Mouse (Mus musculus) kidney, adult 10 weeks (tissue): ENCODE results near the gene Ehbp1. TPM values are rescaled to one million over a fixed set of nuclear protein-coding genes. Genes with fewer than 3 reads are reported as not detected.

Experiments used
- polyA plus RNA-seq: library from polyadenylated mRNA; stranded (reverse); fragments of 350-450 nt; fragmentation: Illumina TruSeq; extraction: RNeasy Lipid Tissue Mini Kit (QIAGEN cat#74804); gene quantifications from one replicate; pipeline ENCODE4 v1.2.3, GENCODE M21; 2014; ENCODE audit warnings: low read depth, low replicate concordance

The Ehbp1 gene
- 13.3 TPM for polyA plus RNA-seq

GRCm38 (mm10) chr11:22342242-22343207 lies at the start of gene Ehbp1:
Ehbp1 (minus strand) TSS chr11:22342292.

GRCm38 (mm10) chr11:22002783-22003340 lies 339.2 kb downstream of the Ehbp1 start, which contains the start of gene Otx1:
Otx1 (minus strand) TSS chr11:22002897.

Other genes starting within 250 kb of the Ehbp1 start
- gene Tmem17, start 169.8 kb upstream of the Ehbp1 start, polyA plus RNA-seq, result 4.6 TPM